Mouse (Mus musculus) liver, embryonic 13.5 days (tissue): ENCODE measurements around the gene Rabgef1. TPM values are rescaled to one million over a fixed set of nuclear protein-coding genes. Genes with fewer than 3 reads are reported as not detected.

Experiments used
- ATAC-seq: fragments of 200-750 bp; cut with Nextera tagmentation; 2 replicates; pipeline ENCODE4 v1.8.0; 2017; ENCODE audit warnings: low read depth, mild to moderate bottlenecking, moderate number of reproducible peaks, moderate library complexity
- DNase-seq: peaks from one replicate; pipeline ENCODE4 v3.0.0; 2022
- H3K27ac ChIP-seq: fragments of 300-500 bp; sonication (generic); 2 replicates; pipeline ENCODE4 v1.5.1; 2015; ENCODE audit warnings: moderate library complexity, mild to moderate bottlenecking, inconsistent platforms
- H3K27me3 ChIP-seq: fragments of 300-500 bp; sonication (generic); 2 replicates; pipeline ENCODE4 v1.6.1; 2015; ENCODE audit warnings: mild to moderate bottlenecking, inconsistent platforms
- H3K36me3 ChIP-seq: fragments of 300-500 bp; sonication (generic); 2 replicates; pipeline ENCODE4 v1.6.1; 2015; ENCODE audit warnings: mild to moderate bottlenecking, inconsistent platforms
- H3K4me1 ChIP-seq: fragments of 300-500 bp; sonication (generic); replicated peaks from 2 replicates; pipeline ENCODE4 v1.6.1; 2015; ENCODE audit warnings: inconsistent platforms
- H3K4me2 ChIP-seq: fragments of 300-500 bp; sonication (generic); 2 replicates; pipeline ENCODE4 v1.6.1; 2015; ENCODE audit warnings: inconsistent platforms, mild to moderate bottlenecking, moderate library complexity
- H3K4me3 ChIP-seq: fragments of 300-500 bp; sonication (generic); replicated peaks from 2 replicates; pipeline ENCODE4 v1.5.1; 2015; ENCODE audit warnings: mild to moderate bottlenecking, inconsistent platforms
- H3K9ac ChIP-seq: fragments of 300-500 bp; sonication (generic); 2 replicates; pipeline ENCODE4 v1.6.1; 2015; ENCODE audit warnings: mild to moderate bottlenecking, inconsistent platforms
- H3K9me3 ChIP-seq: fragments of 300-500 bp; sonication (generic); replicated peaks from 2 replicates; pipeline ENCODE4 v1.6.1; 2016; ENCODE audit warnings: inconsistent platforms
- WGBS: fragments of 180-500 bp; shearing (Covaris S2); methylation state at CpG from one replicate; pipeline ENCODE4 v1.1.7; 2015; ENCODE audit not compliant: insufficient replicate concordance; 5-methylcytosine and 5-hydroxymethylcytosine counted together
- polyA plus RNA-seq: library from polyadenylated mRNA; unstranded; fragments of >200 nt; fragmentation: Nextera tagmentation; extraction: Ambion mirVana; gene quantifications from 2 replicates; pipeline ENCODE4 v1.2.1, GENCODE M21; 2015

The Rabgef1 gene
- polyA plus RNA-seq, 1 experiment from 2014 or later, result 26.0 TPM

DNA sequence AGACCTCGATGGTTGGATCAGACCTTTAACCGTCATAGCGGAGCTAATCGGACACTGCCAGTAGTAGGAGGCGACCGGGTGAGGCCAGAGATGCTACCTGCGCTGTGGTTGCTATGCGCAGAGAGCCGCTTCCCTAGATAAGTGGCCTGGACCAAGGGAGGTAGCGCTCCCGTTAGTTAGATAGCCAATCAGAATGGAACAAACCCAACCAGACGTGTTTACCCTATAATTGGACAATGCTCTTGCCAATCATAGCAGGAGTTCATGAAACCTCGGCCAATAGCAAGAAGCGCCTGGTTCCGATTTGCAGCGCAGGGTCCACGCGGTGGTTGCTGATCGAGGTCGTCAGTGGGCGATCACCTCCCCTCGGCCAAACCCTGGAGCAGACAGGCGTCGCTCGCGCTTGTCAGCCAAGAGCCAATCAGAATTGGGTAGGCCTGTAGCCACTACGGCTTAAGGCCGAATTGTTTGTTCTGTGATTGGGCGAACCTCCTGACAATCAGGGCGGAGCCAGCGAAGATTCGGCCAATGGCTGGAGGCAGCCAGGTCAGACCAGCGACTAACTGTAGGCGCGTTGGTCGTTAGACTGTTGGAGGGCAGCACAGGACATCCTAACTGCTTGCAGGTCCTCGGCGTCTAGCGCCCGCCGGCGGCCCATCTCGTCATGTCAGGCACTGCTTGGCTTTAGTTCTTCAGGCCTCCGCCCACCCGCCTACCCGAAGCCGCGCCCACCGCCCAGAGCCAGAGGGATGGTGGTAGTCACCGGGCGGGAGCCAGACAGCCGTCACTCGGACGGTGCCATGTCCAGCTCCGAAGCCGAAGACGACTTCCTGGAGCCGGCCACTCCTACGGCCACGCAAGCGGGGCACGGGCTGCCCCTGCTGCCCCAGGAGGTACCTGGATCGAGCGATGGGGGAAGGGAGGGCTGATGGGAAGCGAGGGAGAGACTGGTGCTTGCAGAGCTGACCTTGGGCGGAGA, 27.0 kb upstream of the Rabgef1 start, which contains the start of gene Kctd7:
Gene Kctd7 (plus strand): TSS at position 528 of the 979 bp plus-strand sequence.
- Histone ChIP-seq H3K4me2 (peak within 1 kb of the TSS; percentile 96), H3K9ac (peak within 1 kb of the TSS; percentile 88), H3K27ac (peak within 1 kb of the TSS; percentile 98), H3K9me3 (no peaks in the 10 kb centered on the region), H3K4me1 (peaks cover 41% of the 10 kb centered on the region), H3K36me3 (peaks cover 19% of the 10 kb centered on the region), H3K27me3 (peaks cover 10% of the 10 kb centered on the region; the same call in 1 of the 2 replicates), H3K4me3 (peak within 1 kb of the TSS; percentile 83)
- DNase-seq, result peak; percentile 96
- peak; percentile 90 for ATAC-seq
- under 1% methylated on average over 66 of the region's 66 CpGs for WGBS

- Histone ChIP-seq H3K27ac (peak overlapping the region; percentile 98), H3K4me1 (peaks cover 39% of the 10 kb centered on the region), H3K4me2 (peak overlapping the region; percentile 96), H3K27me3 (peaks cover 10% of the 10 kb centered on the region; the same call in 1 of the 2 replicates), H3K4me3 (peak overlapping the region; percentile 83), H3K9ac (peak overlapping the region; percentile 88), H3K9me3 (no peaks in the 10 kb centered on the region), H3K36me3 (peaks cover 30% of the 10 kb centered on the region)
- DNase-seq, result no peak
- WGBS, result 56% methylated on average over 8 of the region's 8 CpGs
- ATAC-seq, result no peak
Observed at GRCm38 (mm10) chr5:130145961-130146360, 25.6 kb upstream of the Rabgef1 start.

DNA sequence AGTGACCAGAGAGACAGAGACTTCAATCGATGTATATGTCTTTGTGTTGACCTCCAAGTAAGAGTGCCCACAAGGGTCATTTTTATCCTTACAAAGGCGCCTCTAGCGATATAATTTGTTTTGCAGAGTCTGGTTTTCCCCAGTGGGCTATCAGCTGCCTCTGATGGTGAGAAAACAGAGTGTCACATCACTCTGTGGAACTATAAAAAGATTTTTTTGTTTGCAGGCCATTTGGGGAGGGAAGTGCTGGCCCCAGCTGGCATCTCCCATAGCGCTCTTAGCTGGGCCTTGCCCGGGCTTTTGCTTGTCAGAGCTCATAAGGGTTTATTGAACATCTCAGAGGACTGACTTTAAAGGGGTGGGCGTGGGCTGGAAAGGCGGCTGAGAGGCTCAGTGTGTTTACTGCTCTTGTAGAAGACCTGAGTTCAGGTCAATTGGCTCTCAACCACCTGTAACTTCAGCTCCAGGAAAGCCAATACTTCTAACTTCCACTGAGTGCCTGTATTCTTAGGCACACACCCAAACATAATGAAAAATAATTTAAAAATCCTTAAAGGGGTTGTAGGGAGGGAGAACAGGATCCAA, 21.8 kb upstream of the Rabgef1 start:
- no peak overlapping the region for H3K27ac ChIP-seq
- 84% methylated on average over 7 of the region's 7 CpGs for WGBS
- H3K4me3 ChIP-seq, result no peak overlapping the region
- no peak overlapping the region for H3K4me2 ChIP-seq
- peaks cover 25% of the 10 kb centered on the region for H3K4me1 ChIP-seq
- H3K36me3 ChIP-seq, result peaks cover 59% of the 10 kb centered on the region
- no peak for ATAC-seq
- no peaks in the 10 kb centered on the region for H3K27me3 ChIP-seq
- no peak for DNase-seq
- H3K9ac ChIP-seq, result no peak overlapping the region
- no peaks in the 10 kb centered on the region for H3K9me3 ChIP-seq

GRCm38 (mm10) chr5:130154286-130154685, 17.3 kb upstream of the Rabgef1 start:
- WGBS, result 69% methylated on average over 2 of the region's 2 CpGs
- H3K36me3 ChIP-seq, result peaks cover 40% of the 10 kb centered on the region
- H3K9ac ChIP-seq, result no peak overlapping the region
- no peak for ATAC-seq
- H3K4me3 ChIP-seq, result no peak overlapping the region
- no peaks in the 10 kb centered on the region for H3K9me3 ChIP-seq
- DNase-seq, result no peak
- H3K4me2 ChIP-seq, result no peak overlapping the region
- H3K27me3 ChIP-seq, result no peaks in the 10 kb centered on the region
- H3K4me1 ChIP-seq, result no peaks in the 10 kb centered on the region; the same call in 1 of the 2 replicates
- H3K27ac ChIP-seq, result no peak overlapping the region

- no peak for ATAC-seq
- H3K9me3 ChIP-seq, result no peaks in the 10 kb centered on the region
- peaks cover 6% of the 10 kb centered on the region for H3K36me3 ChIP-seq
- no peak overlapping the region for H3K27ac ChIP-seq
- H3K9ac ChIP-seq, result no peak overlapping the region
- H3K4me3 ChIP-seq, result no peak overlapping the region
- no peak for DNase-seq
- no peak overlapping the region for H3K4me2 ChIP-seq
- H3K27me3 ChIP-seq, result no peaks in the 10 kb centered on the region
- peaks cover 12% of the 10 kb centered on the region for H3K4me1 ChIP-seq
- WGBS, result 60% methylated on average over 4 of the region's 4 CpGs
Observed at GRCm38 (mm10) chr5:130158545-130158944, 13.1 kb upstream of the Rabgef1 start.

DNA sequence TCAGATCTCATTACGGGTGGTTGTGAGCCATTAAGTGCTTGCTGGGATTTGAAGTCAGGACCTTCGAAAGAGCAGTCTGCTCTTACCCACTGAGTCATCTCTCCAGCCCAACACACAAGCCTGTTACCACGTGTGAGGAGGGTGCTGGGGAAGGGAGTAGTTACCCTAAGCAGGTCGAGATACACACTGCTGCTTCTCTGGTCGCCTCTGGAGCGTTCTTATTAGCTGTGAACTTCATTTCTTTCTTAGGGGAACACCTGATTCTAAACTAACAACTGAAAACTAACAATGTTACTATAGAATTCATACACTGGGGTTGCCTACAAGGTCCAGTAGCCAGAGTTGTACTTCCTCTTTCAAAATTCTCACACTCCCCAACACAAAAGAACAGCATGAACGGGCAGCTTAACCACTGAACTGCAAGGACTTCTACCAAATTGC, 11.8 kb upstream of the Rabgef1 start:
- WGBS, result 41% methylated on average over 7 of the region's 7 CpGs
- H3K4me3 ChIP-seq, result no peak overlapping the region
- no peaks in the 10 kb centered on the region for H3K27me3 ChIP-seq
- no peak for ATAC-seq
- H3K9ac ChIP-seq, result no peak overlapping the region
- no peak overlapping the region for H3K27ac ChIP-seq
- peaks cover 24% of the 10 kb centered on the region for H3K4me1 ChIP-seq
- H3K9me3 ChIP-seq, result no peaks in the 10 kb centered on the region
- no peak overlapping the region for H3K4me2 ChIP-seq
- DNase-seq, result no peak
- H3K36me3 ChIP-seq, result no peaks in the 10 kb centered on the region

DNA sequence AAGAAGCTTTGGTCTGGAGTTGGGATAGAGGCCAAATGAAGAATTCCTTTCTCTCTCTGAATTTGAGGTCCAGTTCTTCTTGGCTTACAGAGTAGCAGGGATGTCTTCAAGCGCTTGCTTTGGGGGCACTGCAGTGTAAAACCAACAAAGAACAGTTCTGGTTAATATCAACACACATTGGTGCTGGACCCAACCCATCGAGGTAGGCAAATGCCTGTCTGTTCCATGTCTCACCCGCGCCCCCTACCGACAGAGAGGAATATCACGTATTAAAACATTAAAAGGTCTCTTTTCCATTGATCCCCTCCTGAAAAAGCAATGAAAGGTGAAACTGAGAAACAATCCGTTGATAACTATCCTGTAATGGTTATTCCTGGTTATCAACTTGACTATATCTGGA, 7.9 kb upstream of the Rabgef1 start:
- DNase-seq (peak; percentile 72), ATAC-seq (peak; percentile 44; the same call in 1 of the 2 replicates)
- Histone ChIP-seq H3K4me2 (no peak overlapping the region), H3K4me3 (no peak overlapping the region), H3K9me3 (no peaks in the 10 kb centered on the region), H3K36me3 (no peaks in the 10 kb centered on the region), H3K9ac (no peak overlapping the region), H3K27me3 (no peaks in the 10 kb centered on the region), H3K27ac (no peak overlapping the region), H3K4me1 (peaks cover 42% of the 10 kb centered on the region)
- WGBS, result under 1% methylated on average over 7 of the region's 7 CpGs

DNA sequence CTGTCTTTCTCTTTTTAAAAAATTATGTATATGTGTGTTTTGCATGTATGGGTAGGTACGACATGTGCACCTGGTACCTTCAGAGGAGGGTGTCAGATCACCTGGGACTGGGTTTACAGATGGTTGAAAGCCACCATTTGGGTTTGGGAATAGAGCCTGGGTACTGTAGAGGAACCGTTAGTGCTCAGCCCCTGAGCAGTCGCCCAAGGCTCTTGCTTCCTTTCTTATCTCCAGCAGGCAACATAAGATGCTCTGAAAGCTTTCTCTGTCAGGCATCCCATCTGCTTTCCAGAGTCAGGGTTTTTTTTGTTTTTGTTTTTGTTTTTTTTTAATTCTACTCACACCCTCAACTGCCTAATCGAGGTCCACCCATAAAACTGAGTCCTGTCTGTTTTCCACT, 6.4 kb upstream of the Rabgef1 start:
- ATAC-seq (peak; percentile 57), DNase-seq (no peak)
- Histone ChIP-seq H3K9ac (no peak overlapping the region), H3K36me3 (no peaks in the 10 kb centered on the region), H3K4me1 (peaks cover 57% of the 10 kb centered on the region), H3K4me2 (no peak overlapping the region), H3K9me3 (no peaks in the 10 kb centered on the region), H3K27ac (peak overlapping the region; percentile 37), H3K27me3 (no peaks in the 10 kb centered on the region), H3K4me3 (no peak overlapping the region)
- 36% methylated on average over 4 of the region's 4 CpGs for WGBS

DNA sequence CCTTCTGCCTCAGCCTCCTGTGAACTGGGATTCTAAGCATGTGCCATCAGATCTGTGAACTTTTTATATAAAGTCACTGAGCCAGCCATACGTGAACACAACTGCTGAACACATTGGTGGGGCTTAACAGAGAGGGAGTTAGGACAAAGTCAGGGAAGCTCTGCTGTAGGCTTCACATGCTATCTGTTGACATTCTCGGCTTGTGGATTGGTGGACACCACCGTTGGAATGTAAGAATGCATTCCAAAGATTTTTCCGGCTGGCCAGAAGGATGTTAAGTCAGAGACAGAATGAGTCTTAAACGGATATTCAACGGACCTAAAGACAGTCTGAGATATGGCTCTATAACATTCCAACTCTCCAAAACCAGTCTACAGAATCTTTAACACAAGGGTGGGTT, 2.5 kb upstream of the Rabgef1 start:
- no peak for DNase-seq
- Histone ChIP-seq H3K4me2 (no peak overlapping the region), H3K27me3 (no peaks in the 10 kb centered on the region), H3K4me1 (peaks cover 68% of the 10 kb centered on the region), H3K4me3 (no peak overlapping the region), H3K9me3 (no peaks in the 10 kb centered on the region), H3K27ac (peak overlapping the region; percentile 100), H3K36me3 (no peaks in the 10 kb centered on the region), H3K9ac (no peak overlapping the region)
- WGBS, result 74% methylated on average over 6 of the region's 6 CpGs
- no peak for ATAC-seq

- Histone ChIP-seq H3K4me1 (peaks cover 68% of the 10 kb centered on the region), H3K9me3 (no peaks in the 10 kb centered on the region), H3K36me3 (no peaks in the 10 kb centered on the region), H3K27me3 (no peaks in the 10 kb centered on the region), H3K4me3 (peak overlapping the region; percentile 96), H3K4me2 (peak overlapping the region; percentile 85), H3K9ac (peak overlapping the region; percentile 99), H3K27ac (peak overlapping the region; percentile 100)
- ATAC-seq (peak; percentile 84), DNase-seq (peak; percentile 84)
- 2% methylated on average over 6 of the region's 6 CpGs for WGBS
Observed at GRCm38 (mm10) chr5:130170666-130171422, 754 bp upstream of the Rabgef1 start.
